Mouse (Mus musculus) myocyte (in vitro differentiated cells): ENCODE measurements around the gene Tenm4.
"Not testable (repeated sequence)": the region's sequence is repeated elsewhere in the genome, so short reads cannot be mapped to it uniquely, and the experiment has no call there.

Experiments used
- CEBPB ChIP-seq: IDR thresholded peaks from 2 replicates; pipeline ENCODE4 v1.6.1; 2011; ENCODE audit warnings: mild to moderate bottlenecking, moderate library complexity; ENCODE audit not compliant: poor library complexity, insufficient read depth, severe bottlenecking
- MAX ChIP-seq: IDR thresholded peaks from one replicate; pipeline ENCODE4 v1.6.1; 2011; ENCODE audit warnings: low read depth, mild to moderate bottlenecking, control low read depth
- MYOD1 ChIP-seq, 3 experiments: IDR thresholded peaks; one replicate each; pipeline ENCODE4 v1.6.1; 2011; ENCODE audit warnings: control low read depth in 2 of 3, low read depth in 2 of 3, mild to moderate bottlenecking in 2 of 3, moderate library complexity in 1 of 3; ENCODE audit not compliant: insufficient read length in 2 of 3, control insufficient read depth in 1 of 3
- MYOG ChIP-seq, 3 experiments: IDR thresholded peaks; one replicate each; pipeline ENCODE4 v1.6.1; 2011; ENCODE audit warnings: control low read depth in 2 of 3, low read depth in 2 of 3, mild to moderate bottlenecking in 2 of 3; ENCODE audit not compliant: insufficient read length in 2 of 3, control insufficient read depth in 1 of 3, insufficient read depth in 1 of 3
- POLR2A ChIP-seq: IDR thresholded peaks from one replicate; pipeline ENCODE4 v1.6.1; 2011; ENCODE audit warnings: low read depth, mild to moderate bottlenecking, control low read depth, moderate library complexity; ENCODE audit not compliant: insufficient read length
- POLR2AphosphoS2 ChIP-seq: IDR thresholded peaks from one replicate; pipeline ENCODE4 v1.6.1; 2011; ENCODE audit warnings: low read depth, control low read depth; ENCODE audit not compliant: insufficient read length
- REST ChIP-seq: IDR thresholded peaks from one replicate; pipeline ENCODE4 v1.6.1; 2011; ENCODE audit warnings: mild to moderate bottlenecking, control low read depth, moderate library complexity; ENCODE audit not compliant: insufficient read depth, insufficient read length
- USF1 ChIP-seq: IDR thresholded peaks from one replicate; pipeline ENCODE4 v1.6.1; 2011; ENCODE audit warnings: low read depth, mild to moderate bottlenecking, control low read depth, moderate library complexity

- TF ChIP-seq MYOD1 (IDR thresholded peaks at IDR 0.05; ENCODE audit: control insufficient read depth in 1 of 3, insufficient read length in 2 of 3, low read depth in 2 of 3); POLR2A; MYOG (IDR thresholded peaks at IDR 0.05; ENCODE audit: control insufficient read depth in 1 of 3, insufficient read depth in 1 of 3, insufficient read length in 2 of 3, low read depth in 2 of 3); USF1; CEBPB; MAX; POLR2AphosphoS2; REST: not testable (repeated sequence)
These were observed 459.5 kb downstream of the Tenm4 start for GRCm38 (mm10) chr7:96630551-96630950.
